ENCODE assay signal across 19 mouse cellular contexts in the genomic region with DNA sequence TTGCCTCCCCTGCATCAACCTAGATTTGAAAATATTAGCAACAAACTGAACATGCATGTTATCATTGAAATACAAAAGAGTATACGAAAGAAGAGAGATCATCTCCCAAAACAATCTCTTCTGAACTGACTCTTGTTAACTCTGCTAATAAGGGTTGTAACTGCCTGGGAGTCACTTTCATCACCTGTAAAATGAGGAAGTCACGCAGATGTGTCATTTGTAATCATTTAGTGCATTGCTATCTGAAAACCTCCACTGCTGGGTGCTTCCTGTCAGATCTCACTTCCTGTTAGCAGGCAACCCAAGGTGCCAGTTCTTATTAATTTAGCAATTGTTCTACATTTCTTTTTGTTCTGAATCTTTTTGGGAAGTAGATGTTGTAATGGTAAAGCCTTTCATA. TPM values are rescaled to one million over a fixed set of nuclear protein-coding genes. Genes with fewer than 3 reads are reported as not detected.
DNase-seq lines count a peak whose midpoint lies in the region; ATAC-seq lines count a peak whose summit lies in the region.
"Had no signal": no experiment of that assay in that cellular context is flagged by ENCODE, and none has a peak within 500 bp of the region (broad histone marks: within the 10 kb centered on the region; RNA-seq: fewer than 3 reads in every experiment).

No protein-coding gene starts in this region.

- DNase-seq in thymus, postnatal 14 days = peak; percentile 15
- no peak for DNase-seq in thymus, postnatal 25 days
- peak; percentile 51 for DNase-seq in T-cell, adult 2 months (ENCODE audit: low spot score)
- no peak for DNase-seq in testis, postnatal 14 days (ENCODE audit: low spot score)
- no peak for DNase-seq in right cerebral cortex, adult 18-20 months
- DNase-seq: cerebellum, adult 2 months; forebrain, postnatal 0 days; heart, postnatal 4 days; kidney, postnatal 14 days; layer of hippocampus, adult 9-11 months; right cerebral cortex, postnatal 25 days had no signal

- H3K4me2 ChIP-seq in forebrain, embryonic 16.5 days (ENCODE audit: low read length) = no peak overlapping the region

- no peaks in the 10 kb centered on the region for H3K27me3 ChIP-seq in forebrain, embryonic 16.5 days (replicated peaks; ENCODE audit: control insufficient read depth, insufficient read depth, low read length)
- H3K27me3 ChIP-seq: megakaryocyte, embryonic 14.5 days had no signal

- ATAC-seq in megakaryocyte progenitor cell, adult 5-6 weeks (replicated peaks; ENCODE audit: poor library complexity) = peak; percentile 99
- no peak for ATAC-seq in forebrain, embryonic 16.5 days
- ATAC-seq: forebrain, postnatal 0 days had no signal

- H3K36me3 ChIP-seq in forebrain, embryonic 16.5 days (ENCODE audit: control insufficient read depth, insufficient read depth) = no peaks in the 10 kb centered on the region
- H3K36me3 ChIP-seq: heart, embryonic 10.5 days had no signal

- 85% methylated on average over 2 of the region's 2 CpGs for WGBS in forebrain, embryonic 16.5 days

- no peaks in the 10 kb centered on the region for H3K9me3 ChIP-seq in forebrain, embryonic 16.5 days (ENCODE audit: control insufficient read depth, low read length)
- H3K9me3 ChIP-seq: heart, embryonic 10.5 days; megakaryocyte, embryonic 14.5 days had no signal

- no peaks in the 10 kb centered on the region for H3K4me1 ChIP-seq in forebrain, embryonic 16.5 days (replicated peaks; ENCODE audit: control insufficient read depth, insufficient read depth, low read length)
- H3K4me1 ChIP-seq: heart, embryonic 10.5 days had no signal

- H3K9ac ChIP-seq in forebrain, embryonic 16.5 days (replicated peaks; ENCODE audit: low read depth, low read length) = no peak overlapping the region
- H3K9ac ChIP-seq: forebrain, postnatal 0 days; liver, embryonic 14.5 days had no signal

- H3K27ac ChIP-seq in forebrain, embryonic 16.5 days (ENCODE audit: low read length) = no peak overlapping the region
- H3K27ac ChIP-seq: heart, embryonic 10.5 days; liver, embryonic 14.5 days had no signal

- H3K4me3 ChIP-seq in forebrain, embryonic 16.5 days (replicated peaks; ENCODE audit: low read length) = no peak overlapping the region
- H3K4me3 ChIP-seq: erythroblast, embryonic 14.5 days; heart, embryonic 10.5 days; megakaryocyte, embryonic 14.5 days had no signal

RNA-seq across cellular contexts. Expression of a gene that starts 5.3 kb away (rescaled TPM):
- total RNA-seq in megakaryocyte progenitor cell, adult 5-6 weeks (2015) = 0.17 and 0.29 TPM in 2 replicates
- 0.21 and 0.68 TPM in 2 replicates for total RNA-seq in megakaryocyte progenitor cell, adult 5-6 weeks (2017)
- polyA plus RNA-seq in forebrain, embryonic 16.5 days (2015; fragmentation: Nextera tagmentation; extraction: Ambion mirVana) = 0.09 and 0.24 TPM in 2 replicates
- total RNA-seq: gastrocnemius, adult 8-10 months; left cerebral cortex, postnatal 36 days had no signal
- polyA plus RNA-seq: cerebellum, adult 2 months; erythroblast, embryonic 14.5 days; heart, embryonic 10.5 days had no signal

Comparison
In these comparisons a context has a peak if more than half of its experiments do, and no peak if none do; other contexts are left out.
1. DNase-seq: peak in thymus, postnatal 14 days (single experiment) and T-cell, adult 2 months (single experiment); none in thymus, postnatal 25 days (single experiment), testis, postnatal 14 days (single experiment) and right cerebral cortex, adult 18-20 months (single experiment).